Mouse (Mus musculus): ENCODE data around the gene Srrm2.
A peak's percentile ranks its signal among the peaks of the same experiment; 100 is the strongest.

Srrm2 gene

GRCm38 (mm10) chr17:23843812-23844273, 53.5 kb downstream of the Srrm2 start, which contains the start of the genes Prss32 and Prss41:
Prss32 (plus strand) TSS chr17:23843855.
Prss41 (minus strand) TSS chr17:23844172.
- Histone ChIP-seq H3K27me3 (ENCODE audit: control insufficient read depth, insufficient read depth, low read length, poor library complexity, severe bottlenecking) (no peaks in the 10 kb centered on the region; the same call in 1 of the 2 replicates), H3K36me3 (ENCODE audit: control insufficient read depth, insufficient read depth, low read length, poor library complexity, severe bottlenecking) (no peaks in the 10 kb centered on the region)
- peak; percentile 74 for DNase-seq (ENCODE audit: low read depth, low spot score)

DNA sequence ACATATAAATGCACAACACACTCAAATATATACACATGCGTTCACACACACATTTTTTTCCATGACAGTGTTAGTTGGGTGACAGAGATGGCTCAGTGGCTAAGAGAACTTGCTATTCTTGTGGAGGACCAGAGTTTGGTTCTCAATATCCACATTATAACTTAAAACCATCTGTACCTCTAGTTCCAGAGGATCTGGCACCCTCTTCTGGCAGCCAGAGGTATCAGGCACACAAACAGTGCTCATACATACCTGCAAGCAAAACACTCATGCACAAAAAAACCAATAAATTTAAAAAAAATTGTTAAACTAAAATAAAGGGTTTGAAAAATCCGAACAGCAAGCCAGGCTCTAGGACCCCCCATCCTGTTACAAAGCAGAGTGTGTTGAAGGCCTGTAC, 59.7 kb downstream of the Srrm2 start:
- peak; percentile 37 for DNase-seq (ENCODE audit: low read depth, low spot score)
- Histone ChIP-seq H3K36me3 (ENCODE audit: control insufficient read depth, insufficient read depth, low read length, poor library complexity, severe bottlenecking) (no peaks in the 10 kb centered on the region), H3K27me3 (ENCODE audit: control insufficient read depth, insufficient read depth, low read length, poor library complexity, severe bottlenecking) (no peaks in the 10 kb centered on the region)

DNA sequence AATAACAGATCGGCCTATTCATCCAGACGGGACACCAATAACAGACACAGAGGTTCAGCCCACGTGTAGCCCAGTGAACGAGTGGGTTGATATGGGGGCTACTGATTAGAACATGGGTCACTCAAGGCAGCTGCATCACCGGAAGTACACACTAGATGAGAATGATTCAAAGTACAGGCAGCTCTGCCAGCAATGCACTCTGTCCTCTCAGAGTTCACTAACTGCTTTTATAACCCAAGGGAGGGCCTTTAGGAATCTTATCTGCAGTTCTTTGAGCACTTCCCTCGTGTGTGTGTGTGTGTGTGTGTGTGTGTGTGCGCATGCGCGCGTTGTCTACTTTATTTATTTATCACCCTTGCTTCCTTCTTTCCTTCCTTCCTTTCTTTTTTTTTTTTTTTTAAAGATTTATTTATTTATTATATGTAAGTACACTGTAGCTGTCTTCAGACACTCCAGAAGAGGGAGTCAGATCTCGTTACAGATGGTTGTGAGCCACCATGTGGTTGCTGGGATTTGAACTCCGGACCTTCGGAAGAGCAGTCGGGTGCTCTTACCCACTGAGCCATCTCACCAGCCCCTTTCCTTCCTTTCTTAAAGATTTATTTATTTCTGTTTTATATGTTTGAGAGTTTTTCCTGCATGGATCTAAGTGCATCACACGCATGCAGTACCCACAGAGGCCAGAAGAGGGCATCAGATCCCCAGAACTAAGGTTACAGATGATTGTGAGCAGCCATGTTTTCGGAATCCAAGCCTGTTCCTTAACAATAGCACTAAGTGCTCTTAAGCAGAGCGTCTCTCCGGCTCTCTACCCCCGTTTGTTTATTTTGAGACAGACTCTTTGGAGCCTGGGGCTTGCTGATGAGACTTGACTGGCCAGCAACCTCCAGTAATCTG, 60.8 kb downstream of the Srrm2 start:
- Histone ChIP-seq H3K36me3 (ENCODE audit: control insufficient read depth, insufficient read depth, low read length, poor library complexity, severe bottlenecking) (no peaks in the 10 kb centered on the region), H3K27me3 (ENCODE audit: control insufficient read depth, insufficient read depth, low read length, poor library complexity, severe bottlenecking) (no peaks in the 10 kb centered on the region)
- DNase-seq (ENCODE audit: low read depth, low spot score) = peak; percentile 76

GRCm38 (mm10) chr17:23853292-23853691, 63.0 kb downstream of the Srrm2 start:
- H3K36me3 ChIP-seq (ENCODE audit: control insufficient read depth, insufficient read depth, low read length, poor library complexity, severe bottlenecking) = no peaks in the 10 kb centered on the region
- peak; percentile 69 for DNase-seq (ENCODE audit: low read depth, low spot score)
- H3K27me3 ChIP-seq (ENCODE audit: control insufficient read depth, insufficient read depth, low read length, poor library complexity, severe bottlenecking) = no peaks in the 10 kb centered on the region

DNA sequence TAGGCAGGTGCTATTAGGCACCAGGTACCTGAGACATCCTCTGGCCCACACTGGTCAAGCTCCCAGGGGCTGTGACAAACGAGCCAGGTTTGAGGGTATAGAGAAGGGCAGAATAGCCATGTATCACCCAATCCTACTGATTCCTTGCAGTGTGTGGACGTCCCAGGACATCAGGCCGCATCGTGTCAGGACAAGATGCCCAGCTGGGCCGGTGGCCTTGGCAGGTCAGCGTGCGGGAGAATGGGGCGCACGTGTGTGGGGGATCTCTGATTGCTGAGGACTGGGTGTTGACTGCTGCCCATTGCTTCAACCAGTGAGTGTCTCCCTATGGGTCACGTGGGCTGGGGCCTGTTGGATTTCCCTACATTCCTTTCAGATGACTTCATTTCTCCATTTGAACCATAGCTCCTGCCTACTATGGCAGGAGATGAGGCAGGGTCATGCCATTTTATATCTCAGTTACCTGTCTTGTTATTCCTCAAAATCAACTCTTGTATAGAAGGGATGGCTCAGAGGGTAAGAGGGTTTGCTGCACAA, 64.0 kb downstream of the Srrm2 start:
- no peak for DNase-seq (ENCODE audit: low read depth, low spot score)
- no peaks in the 10 kb centered on the region for H3K27me3 ChIP-seq (ENCODE audit: control insufficient read depth, insufficient read depth, low read length, poor library complexity, severe bottlenecking)
- H3K36me3 ChIP-seq (ENCODE audit: control insufficient read depth, insufficient read depth, low read length, poor library complexity, severe bottlenecking) = no peaks in the 10 kb centered on the region

- no peaks in the 10 kb centered on the region for H3K36me3 ChIP-seq (ENCODE audit: control insufficient read depth, insufficient read depth, low read length, poor library complexity, severe bottlenecking)
- no peaks in the 10 kb centered on the region for H3K27me3 ChIP-seq (ENCODE audit: control insufficient read depth, insufficient read depth, low read length, poor library complexity, severe bottlenecking)
- no peak for DNase-seq (ENCODE audit: low read depth, low spot score)
These were observed 66.9 kb downstream of the Srrm2 start for GRCm38 (mm10) chr17:23857193-23857592.

DNA sequence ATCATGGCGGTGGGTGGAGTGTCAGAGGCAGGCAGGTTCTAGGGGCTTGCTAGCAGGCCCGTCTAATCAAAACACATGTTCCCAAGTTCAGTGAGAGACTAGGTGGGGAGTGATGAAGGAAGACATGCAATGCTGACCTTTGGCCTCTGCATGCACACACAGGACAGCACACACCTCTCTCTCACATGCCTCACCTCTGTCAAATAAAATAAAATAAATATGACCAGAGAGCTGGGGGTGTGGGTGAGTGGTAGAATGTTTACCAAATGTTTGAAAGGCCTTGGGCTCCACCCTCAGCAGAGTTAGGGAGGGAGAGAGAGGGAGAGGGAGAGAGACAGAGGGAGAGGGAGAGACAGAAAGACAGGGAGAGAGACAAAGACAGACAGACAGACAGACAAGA, 67.6 kb downstream of the Srrm2 start:
- H3K27me3 ChIP-seq (ENCODE audit: control insufficient read depth, insufficient read depth, low read length, poor library complexity, severe bottlenecking) = no peaks in the 10 kb centered on the region
- H3K36me3 ChIP-seq (ENCODE audit: control insufficient read depth, insufficient read depth, low read length, poor library complexity, severe bottlenecking) = no peaks in the 10 kb centered on the region
- DNase-seq (ENCODE audit: low read depth, low spot score) = no peak

GRCm38 (mm10) chr17:23862926-23863325, 72.6 kb downstream of the Srrm2 start:
- H3K27me3 ChIP-seq (ENCODE audit: control insufficient read depth, insufficient read depth, low read length, poor library complexity, severe bottlenecking) = no peaks in the 10 kb centered on the region
- H3K36me3 ChIP-seq (ENCODE audit: control insufficient read depth, insufficient read depth, low read length, poor library complexity, severe bottlenecking) = no peaks in the 10 kb centered on the region
- no peak for DNase-seq (ENCODE audit: low read depth, low spot score)

DNA sequence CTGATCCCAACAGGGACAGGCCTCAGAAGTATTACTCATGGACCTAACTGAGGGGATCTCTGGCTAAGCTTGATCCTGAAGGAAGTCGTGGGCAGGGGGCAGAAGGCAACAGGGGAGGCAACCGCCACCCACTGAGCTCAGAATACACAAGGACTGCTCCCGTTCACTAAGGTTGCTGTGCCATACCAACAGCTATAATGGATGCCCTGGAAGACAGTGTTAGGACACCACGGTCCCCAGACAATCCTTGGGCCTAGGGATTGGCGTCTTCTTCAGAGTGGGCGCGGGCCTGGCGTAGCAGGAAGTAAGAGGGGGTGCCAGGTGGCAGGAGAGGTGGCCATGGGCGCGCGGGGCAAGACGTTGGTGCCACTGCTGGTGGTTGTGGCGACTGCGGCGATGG, 77.4 kb downstream of the Srrm2 start, which contains the start of gene Prss21:
TSS of gene Prss21 (plus strand) at position 301 of the 400 bp plus-strand sequence.
- no peak for DNase-seq (ENCODE audit: low read depth, low spot score)
- no peaks in the 10 kb centered on the region for H3K36me3 ChIP-seq (ENCODE audit: control insufficient read depth, insufficient read depth, low read length, poor library complexity, severe bottlenecking)

GRCm38 (mm10) chr17:23868513-23868912, 78.2 kb downstream of the Srrm2 start:
- no peaks in the 10 kb centered on the region for H3K36me3 ChIP-seq (ENCODE audit: control insufficient read depth, insufficient read depth, low read length, poor library complexity, severe bottlenecking)
- no peak for DNase-seq (ENCODE audit: low read depth, low spot score)
- H3K27me3 ChIP-seq (ENCODE audit: control insufficient read depth, insufficient read depth, low read length, poor library complexity, severe bottlenecking) = no peaks in the 10 kb centered on the region

More for the DNA sequence above, 77.4 kb downstream of the Srrm2 start, which contains the start of gene Prss21:
- no peaks in the 10 kb centered on the region for H3K27me3 ChIP-seq (ENCODE audit: control insufficient read depth, insufficient read depth, low read length, poor library complexity, severe bottlenecking)

Measured in splenic B cell, adult 2 months (primary cell).